Mouse (Mus musculus): Measurements from ENCODE around the gene Sorcs2.
A peak's percentile ranks its signal among the peaks of the same experiment; 100 is the strongest.

The Sorcs2 gene

GRCm38 (mm10) chr5:36168963-36169650, 228.8 kb downstream of the Sorcs2 start:
- DNase-seq, result no peak

GRCm38 (mm10) chr5:36166346-36167013, 231.5 kb downstream of the Sorcs2 start:
- no peak for DNase-seq

- DNase-seq, result no peak
These were observed 232.3 kb downstream of the Sorcs2 start for GRCm38 (mm10) chr5:36165424-36166302.

GRCm38 (mm10) chr5:36154879-36155485, 243.0 kb downstream of the Sorcs2 start:
- DNase-seq, result no peak

GRCm38 (mm10) chr5:36153261-36153660, 244.7 kb downstream of the Sorcs2 start:
- no peak for DNase-seq

GRCm38 (mm10) chr5:36151086-36151485, 246.9 kb downstream of the Sorcs2 start:
- no peak for DNase-seq

GRCm38 (mm10) chr5:36149098-36149497, 248.8 kb downstream of the Sorcs2 start:
- DNase-seq, result no peak

GRCm38 (mm10) chr5:36146589-36146988, 251.3 kb downstream of the Sorcs2 start:
- DNase-seq, result no peak

GRCm38 (mm10) chr5:36144560-36144959, 253.4 kb downstream of the Sorcs2 start:
- no peak for DNase-seq

GRCm38 (mm10) chr5:36141676-36142255, 256.2 kb downstream of the Sorcs2 start:
- no peak for DNase-seq

GRCm38 (mm10) chr5:36141112-36141511, 256.8 kb downstream of the Sorcs2 start:
- DNase-seq, result peak; percentile 37

- no peak for DNase-seq
These were observed 258.2 kb downstream of the Sorcs2 start for GRCm38 (mm10) chr5:36139766-36140165.

- DNase-seq, result no peak
These were observed 261.9 kb downstream of the Sorcs2 start for GRCm38 (mm10) chr5:36135874-36136542.

GRCm38 (mm10) chr5:36134302-36134701, 263.6 kb downstream of the Sorcs2 start:
- DNase-seq, result no peak

GRCm38 (mm10) chr5:36133893-36134292, 264.0 kb downstream of the Sorcs2 start:
- no peak for DNase-seq

- no peak for DNase-seq
These were observed 267.4 kb downstream of the Sorcs2 start for GRCm38 (mm10) chr5:36130393-36131011.

- DNase-seq, result no peak
These were observed 268.3 kb downstream of the Sorcs2 start for GRCm38 (mm10) chr5:36129661-36130060.

- DNase-seq, result no peak
These were observed 269.4 kb downstream of the Sorcs2 start for GRCm38 (mm10) chr5:36128513-36128912.

- no peak for DNase-seq
These were observed 272.9 kb downstream of the Sorcs2 start for GRCm38 (mm10) chr5:36124993-36125392.

GRCm38 (mm10) chr5:36122987-36123386, 275.0 kb downstream of the Sorcs2 start:
- DNase-seq, result no peak

- no peak for DNase-seq
These were observed 277.0 kb downstream of the Sorcs2 start for GRCm38 (mm10) chr5:36120931-36121341.

- no peak for DNase-seq
These were observed 279.9 kb downstream of the Sorcs2 start for GRCm38 (mm10) chr5:36118061-36118460.

All from right cerebral cortex, postnatal 25 days (tissue).